Mouse (Mus musculus) embryonic fibroblast, embryonic 13.5 days (primary cell): Measurements from ENCODE around the gene Camta1.

Experiments used
- CTCF ChIP-seq: IDR thresholded peaks from 2 replicates; pipeline ENCODE4 v1.5.1; 2011; ENCODE audit warnings: mild to moderate bottlenecking, control low read depth, low read length, moderate library complexity, borderline replicate concordance; ENCODE audit not compliant: insufficient read depth
- POLR2A ChIP-seq: IDR thresholded peaks from 2 replicates; pipeline ENCODE4 v1.6.1; 2011; ENCODE audit warnings: low read depth, mild to moderate bottlenecking, control low read depth, low read length, moderate library complexity

DNA sequence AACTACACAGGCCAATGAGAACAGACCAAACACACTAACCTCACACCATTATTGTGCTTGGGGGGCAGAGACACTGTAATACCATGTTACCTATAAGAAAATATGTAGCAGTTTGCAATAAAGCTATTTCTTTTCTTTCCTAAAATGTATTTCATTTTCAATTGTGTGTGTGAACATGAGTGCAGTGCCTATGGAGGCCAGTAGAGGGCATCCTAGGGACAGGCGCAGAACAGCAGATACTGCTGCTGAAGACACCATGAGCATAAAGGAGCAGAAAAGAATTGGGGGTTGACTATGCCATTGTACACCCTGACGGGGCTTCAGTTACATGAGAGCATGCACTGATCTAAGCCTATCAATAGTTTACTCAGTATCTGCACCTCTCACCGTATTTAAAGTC lies 380.7 kb downstream of the Camta1 start:
- TF ChIP-seq CTCF (no peak), POLR2A (no peak)
